Mouse (Mus musculus): ENCODE results near the gene Crmp1. TPM values are rescaled to one million over a fixed set of nuclear protein-coding genes. Genes with fewer than 3 reads are reported as not detected.

Crmp1 gene
- total RNA-seq (2015) (not detected in 2 replicates), total RNA-seq (2017) (not detected in 2 replicates)

DNA sequence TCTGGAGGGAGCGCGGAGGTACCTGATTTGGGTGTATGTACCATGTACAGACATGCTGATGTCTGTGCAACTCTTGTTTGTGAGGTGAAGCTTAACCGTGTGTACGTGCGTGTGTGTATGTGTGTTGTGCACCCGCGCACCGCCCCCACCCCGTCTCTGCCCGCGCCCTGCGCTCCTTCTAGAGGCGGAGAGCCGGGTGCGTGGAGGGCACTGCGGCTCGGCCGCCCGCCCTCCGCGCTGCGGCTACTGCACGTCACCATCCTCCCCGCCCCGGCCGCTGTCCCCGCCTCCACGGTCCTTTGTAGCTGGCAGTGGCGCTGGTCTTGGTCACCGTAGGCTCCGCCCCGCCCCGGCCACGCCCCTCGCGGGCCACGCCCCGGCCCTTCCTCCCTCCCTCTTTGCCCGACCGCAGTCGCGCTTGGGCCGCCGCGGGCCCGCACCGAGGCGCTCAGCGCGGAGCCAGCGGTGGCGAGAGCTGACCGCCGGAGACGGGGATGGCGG, at the start of gene Crmp1:
Gene Crmp1 (plus strand): TSS at position 290 of the 501 bp plus-strand sequence.
- ATAC-seq (replicated peaks; ENCODE audit: poor library complexity): peak; percentile 35

DNA sequence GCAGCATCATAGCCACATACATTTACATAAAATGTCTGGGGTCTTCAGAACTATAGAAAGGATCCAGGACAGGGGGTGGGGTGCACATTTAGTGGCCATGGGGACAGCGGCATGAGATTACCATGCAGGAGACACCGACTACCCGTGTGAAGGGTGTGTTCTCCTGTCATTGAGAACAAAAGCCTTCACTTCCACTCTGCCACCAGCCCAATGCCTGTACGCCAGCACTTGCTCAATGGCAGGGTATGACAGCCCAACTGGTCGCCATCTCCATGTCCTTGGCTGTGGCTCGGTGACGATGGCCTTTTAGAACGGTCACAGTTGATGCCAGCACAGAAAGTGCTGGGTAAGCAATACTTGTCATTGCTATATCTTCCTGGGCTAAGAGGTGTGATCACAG, 45.5 kb upstream of the Crmp1 start:
- ATAC-seq (replicated peaks; ENCODE audit: poor library complexity): no peak

DNA sequence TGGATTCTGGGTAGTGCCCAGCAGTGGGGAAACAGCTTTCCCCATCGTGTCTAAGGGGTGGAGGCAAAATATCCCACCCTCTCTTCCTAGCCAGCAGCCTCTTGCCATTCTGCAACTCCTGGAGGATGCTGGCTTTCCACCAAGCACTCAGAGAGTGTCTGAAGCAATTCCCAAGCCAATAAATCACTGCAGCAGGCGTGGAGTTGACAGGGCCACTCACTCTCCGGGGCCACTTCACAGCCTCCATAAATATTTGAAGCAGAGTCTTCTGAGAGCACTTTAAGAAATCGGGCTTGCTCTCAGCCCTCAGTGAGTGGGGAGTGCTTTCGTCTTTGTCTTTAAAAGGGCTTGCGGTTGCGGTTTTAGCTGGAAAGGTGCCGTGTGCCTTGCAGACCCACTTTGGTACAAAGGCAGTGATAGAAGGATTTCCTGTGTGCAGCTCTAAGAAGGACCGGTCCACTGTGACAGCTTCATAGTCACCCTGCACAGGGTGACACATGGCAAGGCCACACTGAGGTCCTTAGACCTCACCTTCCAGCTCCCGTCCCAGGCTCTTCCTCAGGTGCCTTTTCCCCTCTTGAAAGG, 45.0 kb upstream of the Crmp1 start:
- no peak for ATAC-seq (replicated peaks; ENCODE audit: poor library complexity)

DNA sequence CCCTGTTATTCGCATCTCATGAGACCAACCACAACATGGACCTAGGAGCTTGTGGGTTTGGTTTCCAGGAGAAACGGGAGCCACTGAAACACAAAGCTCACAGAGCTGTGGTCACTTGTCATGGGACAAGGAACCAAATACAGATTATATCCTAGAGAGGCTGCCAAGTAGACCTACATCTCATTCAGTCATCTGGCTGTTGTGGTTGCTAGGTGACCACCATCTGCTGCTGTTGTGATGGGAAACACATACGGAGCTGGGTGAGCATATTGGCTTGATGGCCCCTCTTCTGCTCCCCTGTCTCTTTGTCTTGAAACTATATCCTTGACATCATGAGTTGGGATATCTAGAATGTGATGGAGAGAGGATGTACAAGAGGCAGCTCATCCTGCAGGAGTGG, 44.3 kb upstream of the Crmp1 start:
- ATAC-seq (replicated peaks; ENCODE audit: poor library complexity): no peak

DNA sequence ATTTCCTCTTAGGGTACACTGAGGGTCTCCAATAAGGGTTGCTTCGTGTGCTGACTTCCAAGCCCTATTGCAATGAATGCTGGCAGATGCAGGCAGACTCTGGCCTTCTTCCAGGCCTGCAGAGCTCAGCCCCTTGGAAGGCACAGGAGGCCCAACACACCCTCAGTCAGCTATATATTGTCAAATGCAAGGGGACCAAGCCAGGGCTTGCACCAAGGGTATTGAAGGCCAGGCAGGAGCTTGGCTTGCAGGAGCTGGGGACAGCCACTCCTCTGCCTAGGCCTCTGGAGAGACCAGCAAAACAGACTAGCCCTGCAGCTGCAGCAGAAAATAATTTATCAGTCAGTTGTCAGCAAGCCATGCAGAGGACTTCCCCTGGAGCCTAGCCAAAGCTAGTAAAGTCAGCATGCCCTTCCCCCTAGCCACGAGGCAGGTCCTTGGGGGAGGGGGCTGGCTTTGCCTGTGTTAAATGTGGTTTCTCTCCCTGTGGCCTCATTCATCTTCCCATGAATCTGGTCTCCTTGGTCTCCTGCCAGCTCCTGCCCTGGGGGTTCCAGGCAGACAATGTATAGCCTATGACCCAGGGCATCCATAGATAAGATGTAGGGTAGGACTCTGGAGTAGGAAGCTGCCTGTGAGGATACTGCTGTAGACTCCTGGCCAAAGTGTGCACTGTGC, 43.6 kb upstream of the Crmp1 start:
- no peak for ATAC-seq (replicated peaks; ENCODE audit: poor library complexity)

GRCm38 (mm10) chr5:37202285-37202684, 39.5 kb upstream of the Crmp1 start:
- ATAC-seq (replicated peaks; ENCODE audit: poor library complexity): no peak

- no peak for ATAC-seq (replicated peaks; ENCODE audit: poor library complexity)
Measured at GRCm38 (mm10) chr5:37204886-37205285, 36.9 kb upstream of the Crmp1 start.

- no peak for ATAC-seq (replicated peaks; ENCODE audit: poor library complexity)
Measured at GRCm38 (mm10) chr5:37205420-37205819, 36.3 kb upstream of the Crmp1 start.

GRCm38 (mm10) chr5:37206364-37206763, 35.4 kb upstream of the Crmp1 start:
- ATAC-seq (replicated peaks; ENCODE audit: poor library complexity): no peak

- no peak for ATAC-seq (replicated peaks; ENCODE audit: poor library complexity)
Measured at GRCm38 (mm10) chr5:37212938-37213708, 28.6 kb upstream of the Crmp1 start.

- ATAC-seq (replicated peaks; ENCODE audit: poor library complexity): no peak
Measured at GRCm38 (mm10) chr5:37213709-37214103, 28.0 kb upstream of the Crmp1 start.

DNA sequence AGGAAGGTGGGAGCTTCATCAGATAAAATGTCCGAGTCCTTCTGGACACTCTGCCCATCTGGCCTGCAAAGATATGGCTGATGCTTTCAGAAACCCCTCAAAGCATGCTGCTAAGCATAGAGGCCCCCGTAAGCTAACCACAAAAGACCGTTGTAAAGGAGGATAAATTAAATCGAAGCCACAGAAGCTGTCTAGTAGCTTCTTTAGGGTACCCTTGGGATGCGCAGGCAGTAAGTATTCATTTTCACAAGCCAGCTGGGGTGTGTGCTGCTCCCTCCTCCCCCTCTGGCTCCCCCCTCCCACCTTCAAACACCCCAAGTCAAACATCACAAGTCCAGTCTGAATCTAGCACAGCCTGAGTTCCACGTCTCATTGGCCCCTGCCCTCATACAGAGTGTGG, 27.1 kb upstream of the Crmp1 start:
- ATAC-seq (replicated peaks; ENCODE audit: poor library complexity): no peak

DNA sequence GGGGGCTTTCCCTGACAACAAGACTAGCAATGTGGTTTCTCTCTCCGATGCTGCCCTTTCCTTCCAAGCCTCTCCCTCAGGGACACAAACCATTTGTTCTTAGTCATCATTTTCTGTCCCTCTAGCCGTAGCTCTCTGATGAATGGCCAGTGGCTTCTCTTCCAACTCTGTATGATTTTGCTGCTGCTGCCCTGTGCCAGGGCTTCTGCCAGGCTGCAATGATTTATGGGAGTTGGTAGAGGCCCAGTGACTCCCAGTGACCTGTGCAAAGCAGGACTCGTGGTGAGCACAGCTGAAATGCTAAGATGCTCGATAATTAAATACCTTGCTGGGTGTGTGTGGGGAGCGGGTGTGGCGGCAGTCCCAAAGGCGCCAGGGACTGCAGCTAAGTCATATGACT, 26.5 kb upstream of the Crmp1 start:
- ATAC-seq (replicated peaks; ENCODE audit: poor library complexity): no peak

DNA sequence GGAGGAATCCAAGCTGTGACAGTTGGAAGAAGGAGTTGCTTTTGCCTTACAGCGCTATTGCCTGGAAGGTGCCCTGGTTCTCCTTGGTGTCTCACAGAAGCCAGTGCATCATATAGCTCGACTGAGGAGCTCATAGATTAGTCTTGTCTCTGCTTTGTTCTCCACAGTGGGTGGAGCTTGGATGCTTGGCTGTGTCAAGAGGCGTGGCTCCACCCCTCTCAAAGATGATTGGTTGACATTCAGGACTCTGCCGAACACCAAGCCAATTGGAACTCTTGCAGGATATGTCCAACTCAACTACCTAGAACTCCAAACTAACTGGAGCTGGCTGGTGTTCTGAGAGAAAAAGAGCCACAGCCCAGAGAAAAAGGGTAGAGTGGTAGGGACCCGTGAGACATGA, 22.1 kb upstream of the Crmp1 start:
- ATAC-seq (replicated peaks; ENCODE audit: poor library complexity): no peak

DNA sequence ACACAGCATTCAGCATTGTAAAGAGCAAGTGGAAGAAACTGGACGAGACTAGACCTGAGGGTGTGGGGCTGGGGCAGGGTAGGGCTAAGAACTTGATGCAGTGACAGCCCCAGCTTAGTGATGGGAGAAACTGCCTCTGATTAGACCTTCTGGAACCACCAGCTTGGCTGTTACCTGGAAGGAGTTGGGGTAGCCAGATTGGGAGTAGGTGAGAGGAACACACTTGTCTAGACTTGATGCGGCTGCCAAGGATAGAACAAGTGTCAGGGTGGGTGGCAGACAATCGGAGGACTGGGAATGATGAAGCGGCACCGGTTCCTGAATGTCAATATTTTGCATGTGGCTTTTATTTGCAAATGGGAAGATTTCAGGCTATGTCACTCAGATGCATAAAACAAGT, 21.2 kb upstream of the Crmp1 start:
- no peak for ATAC-seq (replicated peaks; ENCODE audit: poor library complexity)

DNA sequence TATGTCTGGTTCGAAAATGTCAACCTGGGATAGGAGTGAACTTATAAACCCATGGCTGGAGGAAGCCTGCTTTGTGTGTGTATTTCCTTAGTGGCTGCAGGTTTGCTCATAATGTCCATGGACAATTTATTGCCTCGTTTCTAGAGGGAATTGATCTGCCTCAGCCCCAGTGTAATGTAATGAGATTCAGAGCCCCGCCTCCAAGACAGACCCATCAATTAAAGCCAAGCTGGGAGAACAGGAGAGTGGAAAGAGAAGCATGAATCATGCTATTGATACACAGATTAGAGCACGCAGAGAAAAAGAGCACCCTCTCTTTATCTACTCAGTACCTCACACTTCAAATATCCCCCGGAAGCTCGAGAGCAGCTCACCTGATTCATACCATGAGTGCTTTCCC, 20.2 kb upstream of the Crmp1 start:
- no peak for ATAC-seq (replicated peaks; ENCODE audit: poor library complexity)

DNA sequence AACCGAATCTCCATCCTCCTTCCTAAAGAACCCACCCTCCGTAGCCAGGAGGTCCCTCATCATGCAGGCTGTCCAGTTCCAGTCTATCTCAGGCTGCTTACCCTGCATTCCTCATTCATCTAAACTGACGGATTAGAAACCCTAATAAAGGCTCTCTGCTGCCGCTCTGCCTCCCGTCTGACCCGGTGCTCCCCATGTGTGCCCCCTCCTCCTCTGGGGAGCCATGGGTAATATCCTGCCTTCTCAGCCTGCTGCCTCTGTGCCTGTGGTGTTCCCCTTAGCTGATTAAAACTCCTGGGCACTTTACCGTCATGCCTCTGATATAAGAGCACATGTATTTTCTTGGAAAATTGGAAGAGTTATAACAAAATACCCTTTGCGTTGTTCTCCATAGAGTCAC, 19.4 kb upstream of the Crmp1 start:
- ATAC-seq (replicated peaks; ENCODE audit: poor library complexity): no peak

GRCm38 (mm10) chr5:37225708-37226107, 16.0 kb upstream of the Crmp1 start:
- ATAC-seq (replicated peaks; ENCODE audit: poor library complexity): no peak

- no peak for ATAC-seq (replicated peaks; ENCODE audit: poor library complexity)
Measured at GRCm38 (mm10) chr5:37227956-37228680, 13.6 kb upstream of the Crmp1 start.

GRCm38 (mm10) chr5:37228894-37229293, 12.8 kb upstream of the Crmp1 start:
- no peak for ATAC-seq (replicated peaks; ENCODE audit: poor library complexity)

- no peak for ATAC-seq (replicated peaks; ENCODE audit: poor library complexity)
Measured at GRCm38 (mm10) chr5:37233010-37233557, 8.7 kb upstream of the Crmp1 start.

Measured in megakaryocyte progenitor cell, adult 5-6 weeks (primary cell).